Mouse (Mus musculus): Measurements from ENCODE around the gene Slc6a1. TPM values are rescaled to one million over a fixed set of nuclear protein-coding genes. Genes with fewer than 3 reads are reported as not detected.

Gene Slc6a1
- not detected for total RNA-seq (2021)
- long read RNA-seq, experiment 1, partial matches to known transcripts, result 0 of 1 reads
- long read RNA-seq, experiment 1, other reads (novel, unspliced or antisense), result 1 of 1 reads
- long read RNA-seq, experiment 2, result 0 reads

- DNase-seq, result peak; percentile 56 to 70
Measured at GRCm38 (mm10) chr6:114282469-114283277, at the start of gene Slc6a1. Slc6a1 (plus strand) TSS chr6:114282635.

GRCm38 (mm10) chr6:114238892-114239644 lies 43.4 kb upstream of the Slc6a1 start:
- DNase-seq, result no peak

- DNase-seq, result no peak
Measured at GRCm38 (mm10) chr6:114245665-114246064, 36.8 kb upstream of the Slc6a1 start.

GRCm38 (mm10) chr6:114250311-114250710 lies 32.1 kb upstream of the Slc6a1 start:
- peak; percentile 67 to 78 for DNase-seq

GRCm38 (mm10) chr6:114254927-114255326 lies 27.5 kb upstream of the Slc6a1 start:
- no peak for DNase-seq

- DNase-seq, result no peak
Measured at GRCm38 (mm10) chr6:114257762-114258361, 24.6 kb upstream of the Slc6a1 start.

- DNase-seq, result no peak
Measured at GRCm38 (mm10) chr6:114258661-114259193, 23.7 kb upstream of the Slc6a1 start.

- no peak for DNase-seq
Measured at GRCm38 (mm10) chr6:114261609-114262008, 20.8 kb upstream of the Slc6a1 start.

GRCm38 (mm10) chr6:114264010-114264409 lies 18.4 kb upstream of the Slc6a1 start:
- DNase-seq, result no peak

GRCm38 (mm10) chr6:114264426-114264825 lies 18.0 kb upstream of the Slc6a1 start:
- no peak for DNase-seq

GRCm38 (mm10) chr6:114266273-114266672 lies 16.2 kb upstream of the Slc6a1 start:
- DNase-seq, result no peak

GRCm38 (mm10) chr6:114267979-114268378 lies 14.5 kb upstream of the Slc6a1 start:
- DNase-seq, result no peak

- no peak for DNase-seq
Measured at GRCm38 (mm10) chr6:114269589-114269988, 12.8 kb upstream of the Slc6a1 start.

GRCm38 (mm10) chr6:114270799-114271198 lies 11.6 kb upstream of the Slc6a1 start:
- DNase-seq, result no peak

- DNase-seq, result peak in 1 of 2 experiments; percentile 5
Measured at GRCm38 (mm10) chr6:114272279-114272678, 10.2 kb upstream of the Slc6a1 start.

GRCm38 (mm10) chr6:114273997-114274728 lies 8.3 kb upstream of the Slc6a1 start:
- DNase-seq, result no peak

GRCm38 (mm10) chr6:114275800-114276199 lies 6.6 kb upstream of the Slc6a1 start:
- DNase-seq, result no peak

GRCm38 (mm10) chr6:114283278-114283770 lies 889 bp downstream of the Slc6a1 start:
- DNase-seq, result no peak

- DNase-seq, result no peak
Measured at GRCm38 (mm10) chr6:114283927-114284703, 1.7 kb downstream of the Slc6a1 start.

- DNase-seq, result no peak
Measured at GRCm38 (mm10) chr6:114285424-114285823, 3.0 kb downstream of the Slc6a1 start.

- no peak for DNase-seq
Measured at GRCm38 (mm10) chr6:114289106-114289505, 6.7 kb downstream of the Slc6a1 start.

All from adrenal gland, postnatal 36 days (tissue).